10 mouse cellular contexts compared by ENCODE assay signal in the genomic region with DNA sequence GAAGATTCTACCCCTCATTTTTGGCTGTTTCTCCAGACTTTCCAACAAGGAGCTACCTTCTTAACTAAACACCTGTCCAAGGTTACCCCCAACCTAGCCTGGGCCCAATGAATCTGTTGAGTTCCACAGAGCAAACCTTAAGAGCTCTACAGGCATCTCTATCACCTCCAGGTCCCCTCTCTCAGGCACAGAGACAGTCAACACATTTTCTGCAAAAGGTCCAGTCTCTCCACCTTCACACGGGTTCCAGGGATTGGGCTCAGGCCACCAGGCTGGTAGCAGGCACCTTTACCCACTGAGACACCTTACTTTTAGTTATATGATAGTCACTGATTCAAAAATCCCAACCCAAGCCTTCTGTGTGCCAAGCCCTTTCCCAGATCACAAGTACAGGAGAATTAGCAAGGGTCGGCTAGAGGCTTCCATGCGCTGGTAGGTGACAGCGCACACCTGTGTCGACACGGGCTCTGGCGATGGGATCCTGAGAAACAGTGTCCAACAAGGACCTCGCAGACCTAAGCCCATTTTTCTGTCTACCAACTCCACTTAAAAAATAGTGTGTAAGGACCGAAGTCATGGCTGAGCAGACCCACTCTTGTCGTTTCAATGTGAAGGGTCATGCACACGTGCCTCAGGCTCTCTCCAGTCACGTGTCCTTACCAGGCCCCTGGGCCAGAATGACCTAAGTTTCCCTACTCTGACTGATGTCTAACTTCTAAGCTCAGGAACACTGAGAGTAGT.
DNase-seq lines count a peak whose midpoint lies in the region; ATAC-seq and TF ChIP-seq lines count a peak whose summit lies in the region.
"Had no signal": no experiment of that assay in that cellular context is flagged by ENCODE, and none has a peak within 500 bp of the region (broad histone marks: within the 10 kb centered on the region; RNA-seq: fewer than 3 reads in every experiment).

No protein-coding gene starts in this region.

- H3K27me3 ChIP-seq in forebrain, embryonic 14.5 days (replicated peaks; ENCODE audit: control insufficient read depth, insufficient read depth, low read length): peaks cover 2% of the 10 kb centered on the region; the same call in 1 of the 2 replicates
- no peaks in the 10 kb centered on the region for H3K27me3 ChIP-seq in hindbrain, embryonic 15.5 days
- H3K27me3 ChIP-seq in neural tube, embryonic 15.5 days (replicated peaks): peaks cover 4% of the 10 kb centered on the region; the same call in 1 of the 2 replicates

- H3K4me1 ChIP-seq in forebrain, embryonic 14.5 days (ENCODE audit: control insufficient read depth, insufficient read depth, low read length): peaks cover 63% of the 10 kb centered on the region
- H3K4me1 ChIP-seq in hindbrain, embryonic 15.5 days (replicated peaks): peaks cover 86% of the 10 kb centered on the region
- H3K4me1 ChIP-seq in neural tube, embryonic 15.5 days: peaks cover 91% of the 10 kb centered on the region

- H3K4me3 ChIP-seq in left cerebral cortex, adult 2 months: no peak overlapping the region
- no peak overlapping the region for H3K4me3 ChIP-seq in forebrain, embryonic 14.5 days (ENCODE audit: low read depth, low read length)
- no peak overlapping the region for H3K4me3 ChIP-seq in hindbrain, embryonic 15.5 days
- H3K4me3 ChIP-seq in neural tube, embryonic 15.5 days (replicated peaks): no peak overlapping the region
- H3K4me3 ChIP-seq: liver, embryonic 15.5 days had no signal

- 88% methylated on average over 12 of the region's 12 CpGs for WGBS in forebrain, embryonic 14.5 days
- 80% methylated on average over 12 of the region's 12 CpGs for WGBS in hindbrain, embryonic 15.5 days
- 83% methylated on average over 12 of the region's 12 CpGs for WGBS in neural tube, embryonic 15.5 days

- intact Hi-C loops in left cerebral cortex, adult 2 months (cut with DNase I): loop anchor here (5.0 kb wide), 2 partner anchors 88 to 142 kb away; no protein-coding TSS in a partner anchor
- intact Hi-C loops in left cerebral cortex, postnatal 10 days (cut with DNase I): loop anchor here (5.0 kb wide), 2 partner anchors 63 to 102 kb away; a partner anchor contains a TSS
- intact Hi-C loops in left cerebral cortex, postnatal 4 days (cut with DNase I): loop anchor here (5.0 kb wide), 1 partner anchor 102 kb away; a partner anchor contains a TSS

- no peak overlapping the region for H3K4me2 ChIP-seq in forebrain, embryonic 14.5 days (ENCODE audit: low read length)
- H3K4me2 ChIP-seq in hindbrain, embryonic 15.5 days: no peak overlapping the region
- H3K4me2 ChIP-seq in neural tube, embryonic 15.5 days: no peak overlapping the region
- H3K4me2 ChIP-seq: liver, embryonic 15.5 days had no signal

- no peak for ATAC-seq in forebrain, embryonic 14.5 days
- no peak for ATAC-seq in hindbrain, embryonic 15.5 days (ENCODE audit: low FRiP score, low read depth)
- ATAC-seq in neural tube, embryonic 15.5 days (ENCODE audit: low FRiP score): no peak

- peak overlapping the region; percentile 98 for H3K27ac ChIP-seq in left cerebral cortex, adult 2 months
- H3K27ac ChIP-seq in forebrain, embryonic 14.5 days (ENCODE audit: low read depth, low read length): peak overlapping the region; percentile 45; the same call in 1 of the 2 replicates
- H3K27ac ChIP-seq in hindbrain, embryonic 15.5 days (replicated peaks): peak overlapping the region; percentile 74
- peak overlapping the region; percentile 80 for H3K27ac ChIP-seq in neural tube, embryonic 15.5 days (replicated peaks)
- H3K27ac ChIP-seq: liver, embryonic 15.5 days had no signal

- no peak overlapping the region for H3K9ac ChIP-seq in forebrain, embryonic 14.5 days (ENCODE audit: low read length)
- no peak overlapping the region for H3K9ac ChIP-seq in hindbrain, embryonic 15.5 days
- 0 out of 2 replicates have a peak overlapping the region, but pooled peaks have one; percentile 23 for H3K9ac ChIP-seq in neural tube, embryonic 15.5 days (replicated peaks)
- H3K9ac ChIP-seq: liver, embryonic 15.5 days had no signal

- no peak for TF ChIP-seq CTCF in left cerebral cortex, adult 2 months (IDR thresholded peaks at IDR 0.05)

- DNase-seq in left cerebral cortex, adult 2 months (ENCODE audit: extremely low spot score in 1 of 2, low spot score in 2 of 2): no peak
- no peak for DNase-seq in left cerebral cortex, postnatal 10 days (ENCODE audit: extremely low spot score in 1 of 2, low spot score in 2 of 2)
- no peak for DNase-seq in forebrain, embryonic 14.5 days (ENCODE audit: low spot score)
- no peak for DNase-seq in cerebellum, postnatal 36 days
- DNase-seq in left cerebral cortex, postnatal 4 days: no peak
- DNase-seq: cerebellum, postnatal 10 days; layer of hippocampus, postnatal 36 days had no signal

- no peaks in the 10 kb centered on the region for H3K9me3 ChIP-seq in forebrain, embryonic 14.5 days (replicated peaks; ENCODE audit: control insufficient read depth, low read length)
- no peaks in the 10 kb centered on the region for H3K9me3 ChIP-seq in hindbrain, embryonic 15.5 days
- no peaks in the 10 kb centered on the region for H3K9me3 ChIP-seq in neural tube, embryonic 15.5 days (replicated peaks)
- H3K9me3 ChIP-seq: liver, embryonic 15.5 days had no signal

- no peaks in the 10 kb centered on the region for H3K36me3 ChIP-seq in forebrain, embryonic 14.5 days (ENCODE audit: control insufficient read depth, insufficient read depth, low read length)
- H3K36me3 ChIP-seq in hindbrain, embryonic 15.5 days: no peaks in the 10 kb centered on the region
- H3K36me3 ChIP-seq in neural tube, embryonic 15.5 days: no peaks in the 10 kb centered on the region
- H3K36me3 ChIP-seq: liver, embryonic 15.5 days had no signal

Comparison
In these comparisons a context has a peak if more than half of its experiments do, and no peak if none do; other contexts are left out.
1. H3K27ac ChIP-seq: peak in every context shown above with its lines; median percentile 98 in left cerebral cortex, adult 2 months; 80 in neural tube, embryonic 15.5 days; 74 in hindbrain, embryonic 15.5 days; 45 in forebrain, embryonic 14.5 days.